Mouse (Mus musculus): Measurements from ENCODE around the gene Osbpl9. TPM values are rescaled to one million over a fixed set of nuclear protein-coding genes. Genes with fewer than 3 reads are reported as not detected.
A peak's percentile ranks its signal among the peaks of the same experiment; 100 is the strongest.

Gene Osbpl9
- total RNA-seq, 2 experiments from 2014 or later: 71.7 to 73.4 TPM

DNA sequence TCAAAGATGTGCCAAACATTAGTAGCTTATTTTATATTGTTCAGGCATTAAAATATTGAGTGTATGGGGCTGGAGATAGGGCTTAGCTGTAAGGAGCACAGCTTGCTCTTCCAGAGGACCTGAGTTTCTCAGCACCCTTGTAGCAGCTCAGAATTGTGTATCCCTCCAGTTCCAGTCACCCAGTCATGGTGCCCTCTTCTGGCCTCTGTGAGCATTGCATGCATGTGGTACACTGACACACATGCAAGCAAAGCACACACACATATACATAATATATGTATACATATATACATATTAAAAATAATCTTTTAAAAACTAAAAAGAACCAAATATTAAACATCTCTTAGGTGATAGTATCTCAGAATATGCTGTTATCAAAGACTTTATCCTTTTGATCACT is 165.7 kb downstream of the Osbpl9 start:
- peak; percentile 65 for DNase-seq

DNA sequence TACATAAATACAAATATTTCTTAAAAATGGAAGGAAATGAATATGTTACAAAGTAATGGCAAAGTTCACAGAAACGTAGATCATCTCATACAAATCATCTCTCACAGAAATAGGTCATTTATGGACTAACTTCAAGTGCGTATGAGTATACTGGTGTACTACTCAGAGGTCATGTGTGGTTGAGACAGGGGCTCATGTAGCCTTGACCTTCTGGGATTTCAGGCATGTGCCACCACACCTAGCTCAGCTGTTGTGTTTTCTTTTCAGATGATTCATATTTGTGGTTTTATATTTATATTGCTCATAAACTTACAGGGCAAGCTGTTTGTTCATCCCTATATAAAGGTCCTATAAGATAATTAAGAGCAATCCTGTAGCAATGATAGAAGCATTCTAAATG is 171.8 kb downstream of the Osbpl9 start:
- no peak for DNase-seq

DNA sequence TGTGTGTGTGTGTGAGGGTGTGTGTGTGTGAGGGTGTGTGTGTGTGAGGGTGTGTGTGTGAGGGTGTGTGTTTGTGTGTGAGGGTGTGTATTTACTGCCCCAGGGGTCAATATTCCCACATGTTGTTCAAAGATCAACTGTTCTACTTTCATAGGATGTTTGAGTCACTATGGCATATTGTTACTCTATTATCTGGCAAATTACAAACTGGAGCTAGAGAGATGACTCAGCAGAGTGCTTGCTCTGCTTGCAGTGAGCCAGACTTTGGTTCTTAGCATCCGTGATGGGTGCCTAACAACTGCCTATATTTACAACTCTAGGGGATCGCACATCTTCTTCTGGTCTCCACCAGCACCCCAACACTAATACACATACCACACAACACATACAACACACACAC is 172.2 kb downstream of the Osbpl9 start:
- DNase-seq: no peak

DNA sequence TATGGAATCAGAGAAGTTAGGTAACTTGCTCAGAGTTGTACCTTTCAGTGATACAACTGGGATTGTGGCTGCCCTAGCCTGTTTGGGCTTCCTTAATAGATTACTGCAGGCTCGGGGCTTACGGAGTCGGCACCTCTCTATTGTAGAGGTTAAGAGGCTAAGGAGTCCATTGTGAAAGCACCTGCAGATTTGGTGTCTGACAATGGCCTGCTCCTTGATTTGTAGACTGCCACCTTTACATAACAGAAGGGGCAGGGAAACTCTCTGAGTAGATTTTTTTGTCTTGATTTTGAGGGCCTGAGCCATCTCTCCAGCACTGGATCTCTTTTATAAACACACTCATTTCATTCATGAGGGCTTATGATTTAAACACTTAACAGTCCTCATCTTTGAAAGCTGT is 175.5 kb downstream of the Osbpl9 start:
- no peak for DNase-seq

DNA sequence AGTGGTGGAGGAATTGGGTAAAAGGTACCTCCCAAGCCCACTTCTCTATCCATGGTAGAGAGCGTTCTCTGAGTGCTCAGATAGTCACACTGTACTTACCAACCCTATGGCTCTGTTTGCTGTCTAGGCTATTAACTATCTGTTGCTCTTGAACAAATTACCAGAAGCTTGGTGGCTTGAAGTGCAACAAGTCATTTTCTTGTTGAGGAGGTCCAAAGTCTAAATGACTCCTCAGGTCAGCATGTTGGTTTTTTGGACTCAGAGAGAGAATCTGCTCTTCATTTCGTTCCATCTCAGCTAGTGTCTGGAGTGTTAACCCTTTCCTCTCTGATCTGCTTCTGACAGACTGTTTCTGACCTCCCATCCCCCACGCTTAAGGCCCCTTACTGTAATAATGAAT is 177.0 kb downstream of the Osbpl9 start:
- no peak for DNase-seq

DNA sequence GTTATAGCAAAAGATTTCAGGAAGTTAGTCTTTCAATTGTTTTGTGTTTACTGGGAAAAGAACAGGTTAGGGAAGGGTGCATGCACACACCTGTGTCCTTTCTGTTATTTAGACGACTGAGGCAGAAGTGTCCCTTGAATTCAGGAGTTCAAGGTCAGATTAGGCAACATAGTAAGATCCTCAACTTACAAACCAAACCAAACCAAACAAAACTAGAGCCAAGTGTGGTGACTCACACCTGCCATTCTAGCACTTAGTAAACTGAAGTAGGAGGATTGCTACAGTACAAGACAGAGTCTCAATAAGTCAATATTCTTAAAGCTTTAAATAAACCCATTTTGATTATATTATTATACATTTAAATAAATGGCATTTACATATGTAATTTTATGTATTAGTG is 180.1 kb downstream of the Osbpl9 start:
- no peak for DNase-seq

DNA sequence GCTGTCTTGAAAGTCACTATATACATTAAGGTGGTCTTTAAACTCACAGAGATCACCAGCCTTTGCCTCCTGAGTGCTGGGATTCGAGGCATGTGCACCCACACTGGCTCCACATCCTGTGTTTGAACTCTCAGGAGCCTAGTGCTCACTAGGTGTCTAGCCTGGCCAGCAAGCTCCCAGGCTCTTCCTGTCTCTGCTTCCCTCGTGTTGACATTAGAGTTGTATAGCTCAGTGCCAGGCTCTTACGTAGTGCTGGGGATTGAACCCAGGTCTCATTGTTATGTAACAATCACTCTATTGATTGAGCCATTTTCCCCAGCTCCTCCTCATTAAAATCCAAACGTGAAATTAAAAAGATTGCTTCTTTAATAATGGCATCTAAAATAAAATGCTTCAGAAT is 182.8 kb downstream of the Osbpl9 start:
- DNase-seq: no peak

DNA sequence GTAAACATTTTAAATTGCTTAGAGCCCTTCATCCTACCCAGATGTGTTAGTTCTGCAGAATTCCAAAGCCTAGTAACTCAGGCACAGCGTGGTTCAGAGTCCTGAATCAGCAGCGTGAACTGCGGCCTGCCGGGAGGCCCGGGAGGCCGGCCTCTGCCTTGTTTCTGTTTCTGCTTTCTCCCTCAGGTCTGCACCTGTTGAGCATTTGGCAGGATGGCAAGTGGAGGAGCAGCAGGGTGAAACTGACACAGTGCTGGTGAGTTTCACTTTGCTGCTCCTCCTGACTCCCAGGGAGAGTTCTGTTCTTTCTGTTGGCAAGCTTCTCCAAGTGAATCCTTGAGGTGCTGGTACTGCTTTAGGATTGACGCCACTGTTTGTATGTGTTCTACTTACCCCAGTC is 184.6 kb downstream of the Osbpl9 start:
- no peak for DNase-seq

DNA sequence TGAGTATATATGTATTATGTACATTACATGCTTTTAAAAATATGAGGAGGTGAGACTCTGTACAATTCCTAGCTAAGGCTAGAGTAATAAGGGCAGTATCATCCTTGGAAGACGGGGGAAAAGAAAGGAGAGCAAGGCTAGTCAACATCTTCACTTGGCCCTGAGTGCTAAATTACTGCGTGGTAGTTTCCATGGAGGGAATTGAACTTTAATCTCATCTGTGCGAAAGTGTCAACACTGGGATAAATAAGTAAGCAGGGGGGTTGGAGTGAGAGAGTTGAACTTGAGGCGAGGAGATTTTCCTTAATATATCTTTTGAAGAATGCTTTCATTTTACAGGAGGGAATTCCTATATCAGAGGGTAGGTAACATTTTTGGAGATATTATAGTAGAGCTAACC is 188.0 kb downstream of the Osbpl9 start:
- DNase-seq: no peak

Small RNA genes within 50 kb of the gene (microRNA-seq; reads per million reads assigned to microRNA genes)
- gene Mir761: 0 reads per million in 2 experiments

Other genes starting within 250 kb of the Osbpl9 start
- gene Nrd1, start 201.6 kb downstream of the Osbpl9 start, total RNA-seq (2021): 10 to 100 TPM; 86.6 to 98.9 TPM
- not detected for gene Calr4, start 32.2 kb upstream of the Osbpl9 start, total RNA-seq (2021)
- gene Eps15, start 78.0 kb upstream of the Osbpl9 start, total RNA-seq (2021): 10 to 100 TPM; 42.5 to 45.9 TPM
- gene Ttc39a, start 204.4 kb upstream of the Osbpl9 start, total RNA-seq (2021): 1 to 10 TPM; 3.3 to 4.1 TPM

All from heart, postnatal 4 days (tissue).